Mouse (Mus musculus) heart, postnatal 0 days (tissue): ENCODE data around the gene Abcc10.

ENCODE experiments used
- CTCF ChIP-seq: IDR thresholded peaks from 2 replicates; pipeline ENCODE4 v1.5.1; 2016; ENCODE audit warnings: antibody characterized with exemption, control low read depth, low read depth
- EP300 ChIP-seq: IDR thresholded peaks from 2 replicates; pipeline ENCODE4 v1.6.1; 2016; ENCODE audit warnings: antibody characterized with exemption, low read depth

DNA sequence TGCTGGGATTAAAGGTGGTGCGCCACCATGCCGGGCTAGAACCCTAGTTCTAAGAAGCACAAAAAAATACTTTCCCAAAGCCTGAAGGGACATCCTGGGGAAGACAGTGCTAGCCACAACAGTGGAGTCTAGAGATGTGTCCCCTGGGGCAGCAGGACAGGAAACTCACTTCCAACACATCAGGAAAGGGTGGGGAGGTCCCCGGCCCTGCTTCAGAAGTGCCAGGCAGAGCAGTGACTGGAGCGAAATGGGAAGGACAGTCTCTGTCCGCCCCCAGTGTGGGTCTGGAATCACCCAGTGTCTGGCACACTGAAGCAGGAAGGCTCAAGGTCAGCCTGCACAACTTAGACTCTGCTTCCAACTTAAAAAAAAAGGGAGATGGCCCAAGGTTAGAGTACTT is 55.5 kb downstream of the Abcc10 start:
- no peak for TF ChIP-seq CTCF
- TF ChIP-seq EP300: 0 out of 2 replicates have a peak, but pooled peaks have one; percentile 23
